Mouse (Mus musculus): ENCODE measurements at regions not wholly inside any gene's neighbourhood (a gene's known extent, or its start where the extent isn't known, plus 50 kb on each side); places are given as distances from the start of the nearest gene placed in this dataset.

DNA sequence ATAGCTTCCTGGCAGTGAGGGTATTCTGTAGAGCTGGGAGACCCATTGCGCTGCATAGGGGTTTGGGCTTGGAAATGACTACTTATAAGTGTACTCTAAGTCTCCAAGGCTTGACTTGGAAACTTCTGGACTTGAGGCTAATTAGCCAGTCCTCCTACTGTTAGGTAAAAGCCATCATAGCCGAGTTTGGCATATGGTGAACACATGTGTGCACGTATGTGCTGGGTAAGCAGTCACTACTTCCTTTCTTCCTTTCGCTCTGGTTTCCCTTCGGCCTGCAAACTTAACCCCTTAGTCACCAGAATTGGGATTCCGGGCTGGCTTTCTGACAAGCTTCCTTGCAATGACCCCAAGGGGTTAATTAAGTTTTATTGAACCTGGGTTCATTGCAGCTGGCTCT, 98.9 kb downstream of the Cbln1 start:
- TF ChIP-seq ELF1 (IDR thresholded peaks at IDR 0.05; ENCODE audit: low read depth, low read length) (no peak), POLR2A (IDR thresholded peaks at IDR 0.05; ENCODE audit: low read depth, low read length) (no peak)
